Mouse (Mus musculus): ENCODE data around the gene Pim1.

Gene Pim1

GRCm38 (mm10) chr17:29490713-29491581 is at the start of gene Pim1:
TSS of gene Pim1 (plus strand) at chr17:29490753.
- DNase-seq (ENCODE audit: low spot score) = no peak

GRCm38 (mm10) chr17:29441562-29441961 is 49.0 kb upstream of the Pim1 start:
- DNase-seq (ENCODE audit: low spot score) = no peak

GRCm38 (mm10) chr17:29442131-29442557 is 48.4 kb upstream of the Pim1 start:
- no peak for DNase-seq (ENCODE audit: low spot score)

- no peak for DNase-seq (ENCODE audit: low spot score)
These were observed 46.8 kb upstream of the Pim1 start for GRCm38 (mm10) chr17:29443724-29444123.

GRCm38 (mm10) chr17:29445072-29445471 is 45.5 kb upstream of the Pim1 start:
- no peak for DNase-seq (ENCODE audit: low spot score)

- DNase-seq (ENCODE audit: low spot score) = no peak
These were observed 43.2 kb upstream of the Pim1 start for GRCm38 (mm10) chr17:29447323-29447722.

- DNase-seq (ENCODE audit: low spot score) = no peak
These were observed 42.5 kb upstream of the Pim1 start for GRCm38 (mm10) chr17:29448055-29448454.

GRCm38 (mm10) chr17:29448561-29448960 is 42.0 kb upstream of the Pim1 start:
- no peak for DNase-seq (ENCODE audit: low spot score)

- peak; percentile 41 for DNase-seq (ENCODE audit: low spot score)
These were observed 39.4 kb upstream of the Pim1 start for GRCm38 (mm10) chr17:29450899-29451840.

GRCm38 (mm10) chr17:29451841-29452210 is 38.7 kb upstream of the Pim1 start:
- no peak for DNase-seq (ENCODE audit: low spot score)

GRCm38 (mm10) chr17:29454119-29454518 is 36.4 kb upstream of the Pim1 start:
- DNase-seq (ENCODE audit: low spot score) = peak; percentile 34

GRCm38 (mm10) chr17:29455411-29456120 is 35.0 kb upstream of the Pim1 start:
- no peak for DNase-seq (ENCODE audit: low spot score)

GRCm38 (mm10) chr17:29456476-29456875 is 34.1 kb upstream of the Pim1 start:
- no peak for DNase-seq (ENCODE audit: low spot score)

GRCm38 (mm10) chr17:29456926-29457325 is 33.6 kb upstream of the Pim1 start:
- no peak for DNase-seq (ENCODE audit: low spot score)

- no peak for DNase-seq (ENCODE audit: low spot score)
These were observed 32.6 kb upstream of the Pim1 start for GRCm38 (mm10) chr17:29457795-29458560.

GRCm38 (mm10) chr17:29459321-29460118 is 31.0 kb upstream of the Pim1 start:
- DNase-seq (ENCODE audit: low spot score) = no peak

GRCm38 (mm10) chr17:29460119-29460505 is 30.4 kb upstream of the Pim1 start:
- no peak for DNase-seq (ENCODE audit: low spot score)

- no peak for DNase-seq (ENCODE audit: low spot score)
These were observed 26.9 kb upstream of the Pim1 start for GRCm38 (mm10) chr17:29463627-29464026.

GRCm38 (mm10) chr17:29464068-29464467 is 26.5 kb upstream of the Pim1 start:
- no peak for DNase-seq (ENCODE audit: low spot score)

GRCm38 (mm10) chr17:29464519-29465140 is 25.9 kb upstream of the Pim1 start:
- no peak for DNase-seq (ENCODE audit: low spot score)
